Mouse (Mus musculus): ENCODE data around the gene Sec1.
"Not testable (repeated sequence)": the region's sequence is repeated elsewhere in the genome, so short reads cannot be mapped to it uniquely, and the experiment has no call there.

Gene Sec1

DNA sequence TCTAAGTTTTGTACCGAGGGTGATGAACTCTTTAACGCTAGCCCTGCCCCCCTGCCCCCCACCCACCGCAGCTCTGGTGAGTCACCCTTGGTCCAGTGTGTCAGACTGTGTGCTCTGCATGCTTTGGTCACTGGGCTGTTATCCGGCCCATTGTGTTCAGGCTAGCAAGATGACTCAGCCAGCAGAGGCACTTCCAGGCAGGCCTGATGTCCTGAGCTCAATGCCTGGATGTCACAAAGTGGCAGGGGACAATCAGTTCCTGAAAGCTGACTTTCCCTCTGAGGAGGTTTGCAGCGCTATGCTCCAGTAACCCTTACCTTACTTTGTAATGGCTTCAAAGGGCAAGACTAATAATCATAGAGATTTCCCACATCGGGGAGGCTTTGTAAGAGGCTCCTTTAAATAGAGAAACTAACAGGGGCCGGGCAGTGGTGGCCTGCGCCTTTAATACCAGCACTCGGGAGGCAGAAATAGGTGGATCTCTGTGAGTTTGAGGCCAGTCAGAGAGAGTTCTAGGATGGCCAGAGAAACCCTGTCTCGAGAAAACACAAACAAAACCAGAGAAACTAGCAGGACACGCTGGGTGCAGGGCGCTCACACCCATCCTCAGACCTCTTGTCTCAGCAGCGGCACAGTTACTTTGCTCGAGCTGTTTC, 14.1 kb downstream of the Sec1 start:
- DNase-seq (ENCODE audit: low read depth): peak; percentile 95

DNA sequence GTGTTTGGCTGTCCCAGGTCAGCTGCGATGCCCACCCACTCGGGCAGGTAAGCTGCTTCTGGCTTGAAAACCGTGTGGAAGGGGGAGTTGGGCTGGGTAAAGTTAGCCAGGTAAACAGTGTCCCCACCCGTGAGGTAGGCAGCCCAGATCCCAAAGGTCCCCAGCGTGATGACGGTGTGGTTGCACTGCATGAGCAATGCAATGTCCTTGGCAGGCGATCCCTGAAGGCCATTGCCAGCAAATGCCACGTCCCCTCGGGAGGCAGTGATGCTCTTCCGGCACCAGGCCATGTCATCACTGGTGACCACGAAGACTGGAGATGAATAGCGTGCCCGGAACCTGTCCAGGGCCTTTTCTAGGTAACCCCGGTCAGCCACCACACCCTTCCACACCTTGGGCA, 15.7 kb downstream of the Sec1 start:
- no peak for DNase-seq (ENCODE audit: low read depth)

DNA sequence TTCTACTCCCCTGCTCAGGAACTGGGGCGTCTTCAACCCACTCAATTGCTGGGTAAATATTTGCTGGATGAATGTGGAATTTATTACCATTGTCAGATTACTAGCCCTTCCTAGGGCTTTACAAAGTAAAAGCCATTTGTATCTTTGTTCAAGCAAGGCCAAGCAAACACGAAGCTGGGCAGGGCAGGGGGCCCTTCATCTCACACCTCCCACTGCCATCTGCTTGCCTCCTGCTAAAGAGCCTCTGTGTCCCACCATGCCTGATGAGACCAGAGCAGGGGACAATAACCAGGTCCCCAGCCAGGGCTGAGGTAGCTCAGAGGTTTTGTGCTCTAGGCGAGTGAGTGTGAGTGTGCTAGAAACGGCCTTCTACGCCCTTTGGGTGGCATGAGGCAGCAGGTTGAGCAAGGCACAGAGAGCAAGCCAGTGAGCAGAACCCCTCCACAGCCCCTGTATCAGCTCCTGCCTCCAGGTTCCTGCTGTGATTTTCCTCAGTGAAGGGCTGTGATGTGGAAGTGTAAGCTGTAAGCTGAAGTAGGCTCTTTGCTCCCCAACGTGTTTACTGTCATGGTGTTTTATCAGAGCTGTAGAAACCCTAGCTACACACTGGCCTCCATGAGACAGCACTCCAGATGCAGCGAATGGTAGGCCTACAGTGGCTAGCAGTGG, 16.4 kb downstream of the Sec1 start:
- DNase-seq (ENCODE audit: low read depth): no peak

DNA sequence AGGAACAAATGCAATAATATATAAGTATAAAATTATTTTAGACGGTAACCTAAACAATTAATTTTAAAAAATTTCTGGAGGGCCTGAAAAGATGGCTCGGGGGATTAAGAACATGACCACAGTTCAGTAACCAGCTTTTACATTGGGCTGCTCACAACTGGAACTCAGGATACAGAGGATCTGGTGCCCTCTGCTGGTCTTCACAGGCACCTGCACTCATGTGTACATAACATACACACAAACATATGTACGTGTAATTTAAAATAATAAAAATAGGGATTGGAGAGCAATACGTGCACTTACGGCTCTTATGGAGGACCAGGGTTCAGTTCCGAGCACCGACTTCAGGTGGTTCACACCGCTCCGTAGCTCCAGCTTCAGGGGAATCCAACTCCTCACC, 25.3 kb downstream of the Sec1 start:
- DNase-seq (ENCODE audit: low read depth): peak; percentile 67

DNA sequence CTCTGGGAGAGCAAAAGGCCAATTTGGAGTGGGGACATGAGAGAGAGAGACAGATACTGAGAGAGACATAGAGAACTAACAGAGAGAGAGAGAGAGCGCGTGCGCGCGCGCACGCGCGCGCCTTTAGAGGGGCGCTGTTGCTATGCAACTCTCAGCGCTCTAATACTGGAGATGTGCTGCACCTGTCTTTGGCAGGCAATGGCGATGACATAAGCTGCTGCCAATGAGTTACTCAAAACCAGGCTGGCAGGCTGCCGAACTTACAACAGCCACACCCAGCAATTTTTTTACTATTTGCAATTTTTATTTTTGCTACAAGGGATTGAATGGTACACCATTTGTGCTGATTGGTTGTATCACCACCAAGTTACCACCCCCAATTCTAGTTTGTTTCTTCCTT, 26.4 kb downstream of the Sec1 start:
- DNase-seq (ENCODE audit: low read depth): no peak

DNA sequence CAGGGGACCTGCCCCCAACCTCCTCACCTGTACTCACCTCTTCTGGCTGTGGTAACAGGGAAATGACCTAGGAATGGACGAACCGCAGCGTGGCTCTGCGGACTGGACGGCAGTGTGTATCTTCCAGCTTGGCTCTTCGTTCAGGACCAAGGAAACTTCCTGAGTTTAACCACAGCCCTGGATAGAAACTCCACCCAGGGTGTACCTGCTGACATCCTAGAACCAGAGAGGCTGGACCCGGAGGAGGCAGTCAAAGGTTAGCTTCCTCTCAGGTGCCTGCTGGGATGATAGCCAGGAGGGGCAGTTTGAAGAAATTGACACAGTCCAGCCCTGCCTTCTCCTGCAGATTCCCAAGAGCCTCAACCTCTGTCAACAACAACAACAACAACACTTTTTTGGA, 28.0 kb downstream of the Sec1 start, which contains the start of gene Fut2:
Gene Fut2 (minus strand): TSS at position 234 of the 400 bp plus-strand sequence.
- DNase-seq (ENCODE audit: low read depth): no peak

DNA sequence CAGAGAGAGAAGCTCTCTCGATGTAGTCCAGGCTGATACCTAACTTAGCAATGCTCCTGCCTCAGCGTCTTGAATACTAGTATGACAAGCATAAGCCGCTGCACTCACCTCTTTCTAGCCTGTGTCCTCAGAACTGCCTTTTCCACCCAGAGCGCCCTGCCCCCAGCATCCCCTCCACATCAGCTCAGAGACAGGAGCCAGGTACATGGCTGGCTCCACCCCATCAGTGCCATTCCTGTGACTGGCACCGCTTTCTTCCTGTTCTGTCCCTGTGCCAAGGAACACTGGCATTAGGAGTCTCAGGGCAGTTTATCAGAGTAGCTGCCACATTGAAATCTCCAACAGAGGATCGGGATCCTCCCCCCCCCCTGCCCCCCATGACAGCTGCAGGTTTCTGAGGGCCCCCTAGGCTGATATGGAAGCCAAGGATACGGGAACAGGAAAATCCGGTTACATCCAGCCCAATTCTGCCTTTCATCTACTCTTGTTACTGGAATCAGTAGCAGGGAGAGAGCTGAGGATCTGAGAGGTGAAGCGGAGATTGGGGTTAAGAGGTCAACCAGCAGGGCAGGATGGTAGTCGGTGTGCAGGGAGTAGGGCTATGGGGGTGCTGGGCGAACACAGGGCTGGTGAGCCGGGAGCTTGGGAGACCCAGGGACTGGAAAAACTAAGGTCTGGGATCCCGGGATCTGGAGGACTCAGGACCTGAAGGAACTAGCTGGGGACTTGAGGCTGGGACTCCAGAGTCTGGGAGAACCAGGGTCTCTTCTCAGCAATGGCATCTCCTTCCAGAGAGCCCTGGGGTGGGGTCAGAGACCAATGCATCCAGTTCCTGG, 28.7 kb downstream of the Sec1 start:
- DNase-seq (ENCODE audit: low read depth): no peak

DNA sequence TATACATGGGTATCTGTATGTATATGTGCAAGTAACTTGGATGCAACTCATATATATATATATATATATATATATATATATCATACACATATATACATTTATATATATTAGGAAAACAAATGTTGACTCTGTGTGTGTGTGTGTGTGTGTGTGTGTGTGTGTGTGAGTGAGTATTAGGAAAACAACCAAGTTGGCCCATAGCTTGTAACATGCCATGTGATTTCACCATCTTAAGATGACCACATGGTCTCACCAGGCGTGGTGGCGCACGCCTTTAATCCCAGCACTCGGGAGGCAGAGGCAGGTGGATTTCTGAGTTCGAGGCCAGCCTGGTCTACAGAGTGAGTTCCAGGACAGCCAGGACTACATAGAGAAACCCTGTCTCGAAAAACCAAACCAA, 32.5 kb downstream of the Sec1 start:
- DNase-seq (ENCODE audit: low read depth): not testable (repeated sequence)

DNA sequence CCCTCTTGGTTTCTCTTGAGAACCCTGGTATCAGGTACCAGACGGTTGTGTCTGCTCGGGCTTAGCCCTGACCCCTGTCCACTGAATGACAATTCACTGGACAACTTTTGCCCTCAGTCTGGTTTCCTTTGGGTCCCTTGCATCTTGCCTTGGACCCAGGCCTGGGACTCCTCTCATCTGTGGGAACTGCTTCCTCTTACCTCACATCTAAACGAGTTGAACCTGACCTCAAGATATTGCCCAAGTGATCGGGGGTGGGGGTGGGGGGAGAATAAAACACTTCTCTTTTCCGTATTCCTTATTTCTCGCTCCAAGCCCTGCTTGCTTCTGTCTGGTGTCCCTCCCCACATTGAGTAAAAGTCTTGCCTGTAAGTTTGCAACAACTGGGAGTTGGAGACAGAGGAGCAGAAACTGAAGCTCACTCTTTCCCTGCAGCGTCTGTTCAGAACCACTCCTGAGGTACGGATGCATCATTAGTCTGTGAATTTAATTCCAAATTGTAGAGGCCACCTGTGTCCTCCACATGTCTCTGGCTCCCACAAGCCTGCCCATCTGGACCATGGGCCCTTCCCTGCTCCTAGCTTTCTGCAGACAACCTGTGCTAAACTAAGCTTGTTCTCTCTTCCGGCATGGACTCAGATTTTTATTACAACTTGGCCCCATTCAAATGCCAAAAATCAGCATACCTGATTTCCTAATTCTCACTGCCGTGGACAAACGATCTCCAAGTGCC, 33.3 kb downstream of the Sec1 start:
- DNase-seq (ENCODE audit: low read depth): peak; percentile 72

DNA sequence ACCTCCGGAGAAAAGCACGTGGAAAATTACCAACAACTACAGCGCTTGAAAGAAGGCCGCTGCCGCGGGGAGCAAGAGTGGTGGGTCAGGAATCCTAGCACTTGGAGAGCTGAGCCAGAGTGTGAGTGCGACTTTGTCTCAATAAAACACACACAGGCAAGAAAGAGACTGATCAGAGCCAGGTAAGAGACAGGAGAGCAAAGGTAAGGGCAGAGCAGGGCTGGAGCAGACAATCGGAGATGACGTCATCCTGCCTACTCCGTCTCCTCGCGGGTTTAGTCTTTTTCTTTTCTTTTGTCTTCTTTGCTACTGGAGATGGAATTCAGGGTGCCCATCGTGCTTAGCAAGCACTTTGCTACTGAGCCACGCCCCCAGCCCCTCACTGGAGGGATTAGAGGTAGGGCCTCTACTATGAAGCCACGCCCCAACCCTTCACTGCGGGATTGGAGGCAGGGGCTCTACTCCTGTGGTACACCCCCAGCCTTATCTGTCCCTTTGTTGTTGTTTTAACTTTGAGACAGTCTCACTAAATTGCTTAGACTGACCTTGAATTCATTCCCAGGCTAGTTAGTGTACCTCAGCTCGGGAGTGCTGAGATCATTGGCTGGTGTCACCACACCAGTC, 39.7 kb downstream of the Sec1 start:
- peak; percentile 41 for DNase-seq (ENCODE audit: low read depth)

DNA sequence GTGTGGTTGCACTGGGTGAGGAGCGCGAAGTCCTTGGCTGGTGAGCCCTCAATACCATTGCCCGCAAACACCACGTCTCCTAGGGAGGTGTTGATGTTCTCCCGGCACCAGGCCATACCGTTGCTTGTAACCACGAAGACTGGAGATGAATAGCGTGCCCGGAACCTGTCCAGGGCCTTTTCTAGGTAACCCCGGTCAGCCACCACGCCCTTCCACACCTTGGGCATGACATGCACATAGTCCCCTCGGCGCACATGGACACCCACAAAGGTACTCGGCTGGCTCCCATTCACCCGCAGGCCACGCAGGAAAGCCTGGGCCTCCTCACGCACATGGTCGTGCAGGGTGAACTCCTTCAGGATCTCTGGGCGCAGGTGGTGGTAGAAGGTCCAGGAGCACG, 43.7 kb downstream of the Sec1 start:
- not testable (repeated sequence) for DNase-seq (ENCODE audit: low read depth)

DNA sequence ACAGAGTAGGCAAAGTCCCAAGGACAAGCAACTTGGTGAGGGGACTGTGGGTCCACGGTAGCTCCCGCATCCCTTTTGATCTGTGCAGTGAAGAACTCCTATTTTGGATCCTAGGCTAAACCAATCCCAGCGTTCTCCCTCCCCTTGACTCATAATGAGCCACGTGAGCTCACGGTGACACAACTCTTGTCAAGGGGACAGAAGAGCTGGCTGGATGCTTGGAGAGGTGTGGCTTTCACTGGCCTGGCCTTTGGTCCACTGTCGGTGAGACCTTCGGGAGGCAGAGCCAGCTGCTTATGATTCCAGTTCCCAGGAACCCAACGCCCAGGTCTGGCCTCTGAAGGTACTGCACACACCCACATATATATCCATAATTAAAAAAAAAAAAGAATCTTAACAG, 44.9 kb downstream of the Sec1 start:
- DNase-seq (ENCODE audit: low read depth): no peak

DNA sequence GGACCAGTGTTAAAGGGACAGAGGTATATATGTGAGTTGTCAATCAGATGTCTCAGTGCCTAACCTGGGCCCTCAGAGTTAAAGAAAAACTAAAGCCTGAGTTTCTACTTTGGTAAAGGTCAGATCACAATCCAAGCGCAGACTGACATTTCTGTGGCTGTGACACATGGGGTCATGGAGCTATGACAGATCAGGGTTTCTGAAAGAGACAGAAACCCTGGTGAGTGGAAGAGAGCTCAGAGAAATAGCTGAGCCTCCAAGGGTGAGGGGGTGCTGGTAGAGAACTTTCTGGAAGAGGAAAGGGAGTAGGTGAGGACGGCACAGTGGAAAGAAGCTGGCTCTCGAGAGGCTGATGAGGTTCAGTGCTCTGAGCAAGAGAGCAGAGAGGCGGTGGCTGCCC, 47.5 kb downstream of the Sec1 start:
- no peak for DNase-seq (ENCODE audit: low read depth)

DNA sequence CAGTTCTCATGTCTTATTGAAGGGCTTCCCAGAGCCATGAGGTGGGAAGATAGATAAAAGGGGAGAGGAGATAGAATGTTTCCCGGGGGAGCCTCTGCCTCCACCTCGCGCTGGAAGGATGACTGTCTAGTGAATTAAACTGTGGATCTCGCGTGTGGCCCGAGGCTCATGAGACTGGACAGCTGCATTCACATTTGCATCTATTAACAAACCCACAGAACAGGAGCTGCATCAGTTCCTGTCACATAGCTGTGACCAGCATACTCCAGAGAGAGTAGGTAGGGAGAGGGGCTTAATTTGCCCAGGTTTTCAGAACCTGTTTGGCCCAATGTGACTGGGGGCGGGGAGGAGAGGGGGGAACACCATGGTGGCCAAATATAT, 48.6 kb downstream of the Sec1 start:
- no peak for DNase-seq (ENCODE audit: low read depth)

DNA sequence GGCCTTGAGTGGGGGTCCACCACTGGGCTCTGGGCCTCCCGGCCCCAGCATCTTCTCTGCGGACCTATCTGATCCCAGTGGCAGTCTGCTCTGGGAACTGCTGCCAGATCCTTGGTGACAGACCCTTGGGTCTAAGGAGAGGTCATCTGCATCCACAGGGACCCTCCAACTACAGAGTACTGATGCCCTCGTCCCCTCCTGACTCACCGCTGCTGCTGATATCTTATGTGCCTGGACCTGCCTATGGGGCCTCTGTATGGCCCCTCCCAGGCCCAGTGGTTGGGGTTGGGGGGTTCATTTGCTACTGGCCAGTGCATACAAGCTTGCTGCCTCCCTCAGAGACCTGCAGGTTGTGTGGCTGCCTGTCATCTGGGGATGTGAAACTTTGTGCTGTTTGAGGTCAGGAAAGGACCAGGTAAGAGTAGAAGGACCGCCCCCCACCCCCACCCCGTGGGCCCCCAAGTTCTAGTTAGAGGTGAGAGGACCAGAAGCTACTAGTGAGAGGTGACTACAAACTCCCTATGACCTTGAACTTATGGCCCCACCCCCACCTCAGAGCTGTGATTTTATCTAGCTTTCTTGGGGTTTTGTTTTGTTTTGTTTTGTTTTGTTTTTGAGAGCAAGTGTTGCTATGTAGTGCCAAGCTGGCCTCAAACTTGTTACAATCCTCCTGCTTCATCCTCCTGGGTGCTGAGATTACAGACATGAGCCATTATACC, 49.2 kb downstream of the Sec1 start:
- DNase-seq (ENCODE audit: low read depth): no peak

DNA sequence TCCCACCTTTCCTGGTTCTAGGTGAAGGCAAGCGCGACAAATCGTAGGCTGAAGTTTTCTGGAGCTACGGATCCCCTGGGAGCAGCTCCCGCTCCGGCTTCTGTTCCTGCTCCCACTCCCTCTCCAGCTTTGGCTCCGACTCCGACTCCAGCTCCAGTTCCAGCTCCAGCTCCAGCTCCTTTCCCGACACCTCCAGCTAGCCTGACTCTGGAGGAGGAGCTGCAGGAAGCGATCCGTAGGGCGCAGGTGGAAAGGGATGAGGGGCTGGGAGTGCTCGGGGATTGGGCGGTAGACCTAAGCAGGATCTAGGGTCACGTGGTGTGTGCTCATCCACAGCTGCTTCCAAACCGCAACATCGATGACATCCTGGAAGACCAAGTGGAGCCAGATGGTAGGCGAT, 50.0 kb downstream of the Sec1 start:
- no peak for DNase-seq (ENCODE audit: low read depth)

DNA sequence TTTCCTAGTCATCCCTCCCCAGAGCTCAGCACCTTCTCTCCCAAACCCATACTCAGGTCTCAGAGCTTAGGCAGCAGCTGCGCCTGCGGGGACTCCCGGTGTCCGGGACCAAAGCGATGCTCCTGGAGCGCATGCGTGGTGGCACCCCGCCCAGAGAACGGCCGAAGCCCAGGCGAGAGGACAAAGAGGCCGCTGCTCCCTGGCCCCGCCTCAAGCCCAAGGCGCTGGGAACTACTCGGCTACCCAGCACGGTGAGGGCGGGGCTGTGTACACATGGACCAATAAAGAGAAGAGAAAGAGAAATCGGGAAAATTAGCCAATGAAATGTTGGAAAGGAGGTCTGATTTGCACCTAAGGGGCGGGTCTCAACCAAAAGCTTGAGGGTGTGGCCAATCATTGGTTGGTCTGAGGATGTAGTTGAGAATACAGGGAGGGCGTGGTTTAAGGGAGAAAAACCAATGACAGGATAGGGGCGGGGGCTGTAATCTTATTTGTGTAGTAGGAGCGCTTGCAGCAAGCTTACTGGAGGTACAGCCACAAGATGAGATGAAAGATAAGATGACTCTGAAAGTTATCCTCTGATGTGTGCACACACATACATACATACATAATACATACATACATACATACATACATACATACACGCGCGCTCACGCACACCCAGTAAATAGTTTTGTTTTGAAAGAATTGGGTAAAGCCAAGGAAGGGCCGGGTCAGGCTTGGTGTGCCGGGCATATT, 50.6 kb downstream of the Sec1 start:
- no peak for DNase-seq (ENCODE audit: low read depth)

DNA sequence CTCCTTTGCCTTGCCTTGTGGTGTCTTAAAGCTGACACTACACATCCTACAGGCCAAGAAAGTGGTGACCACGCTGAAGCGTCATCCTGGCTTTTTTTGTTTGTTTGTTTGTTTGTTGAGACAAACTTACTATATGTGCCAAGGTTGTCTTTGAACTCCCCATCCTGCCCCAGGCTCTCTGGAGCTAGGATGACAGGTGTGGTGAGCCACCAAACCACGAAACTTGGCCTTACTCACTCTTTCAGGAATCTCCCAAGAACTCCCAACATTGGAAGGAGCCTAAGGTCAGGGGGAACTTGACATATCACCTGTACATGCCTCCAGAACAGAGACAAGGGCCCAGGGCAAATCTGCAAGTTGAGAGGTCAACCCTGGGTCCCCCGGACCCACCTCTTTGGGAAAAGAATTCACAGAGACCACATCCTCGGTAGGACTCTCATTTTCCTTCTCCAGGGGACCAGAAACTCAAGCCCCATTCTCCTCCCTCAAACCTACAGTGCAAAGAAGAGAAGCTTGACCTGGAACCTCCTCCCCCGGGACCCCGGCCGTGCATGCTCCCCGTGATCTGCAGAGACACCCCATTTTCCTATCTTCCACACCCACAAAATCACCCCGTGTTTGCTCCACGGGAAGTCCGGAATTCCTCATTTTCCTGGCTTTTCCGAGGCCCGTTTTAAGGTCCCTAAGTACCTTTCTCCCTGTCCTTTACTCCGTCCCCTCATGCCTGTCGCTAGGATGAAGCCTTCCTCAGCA, 51.5 kb downstream of the Sec1 start:
- no peak for DNase-seq (ENCODE audit: low read depth)

DNA sequence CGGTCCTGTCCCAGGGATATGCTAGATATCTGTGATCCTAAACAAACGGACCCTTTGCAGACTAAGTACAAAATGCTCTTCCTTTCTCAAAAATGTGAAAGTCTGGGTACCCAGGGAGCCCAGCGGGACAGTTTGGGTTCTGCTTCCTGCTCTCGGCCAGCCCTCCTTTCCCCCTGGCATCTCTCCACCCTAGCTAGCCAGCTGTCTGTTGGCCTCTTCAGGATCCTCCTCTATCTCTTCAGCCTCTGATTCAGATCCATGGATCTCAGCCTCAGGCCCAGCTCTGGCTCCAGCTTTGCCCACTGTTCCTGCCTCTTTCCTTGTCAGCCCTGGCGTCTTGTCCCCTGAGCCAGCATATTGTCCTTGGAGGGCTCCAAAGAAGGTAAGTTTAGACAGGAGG, 52.1 kb downstream of the Sec1 start:
- DNase-seq (ENCODE audit: low read depth): no peak

Measured in 416B (cell line).